Mouse (Mus musculus): ENCODE data around the gene Tbccd1. TPM values are rescaled to one million over a fixed set of nuclear protein-coding genes. Genes with fewer than 3 reads are reported as not detected.

Gene Tbccd1
- polyA plus RNA-seq, 1 experiment from 2014 or later: 36.0 TPM

DNA sequence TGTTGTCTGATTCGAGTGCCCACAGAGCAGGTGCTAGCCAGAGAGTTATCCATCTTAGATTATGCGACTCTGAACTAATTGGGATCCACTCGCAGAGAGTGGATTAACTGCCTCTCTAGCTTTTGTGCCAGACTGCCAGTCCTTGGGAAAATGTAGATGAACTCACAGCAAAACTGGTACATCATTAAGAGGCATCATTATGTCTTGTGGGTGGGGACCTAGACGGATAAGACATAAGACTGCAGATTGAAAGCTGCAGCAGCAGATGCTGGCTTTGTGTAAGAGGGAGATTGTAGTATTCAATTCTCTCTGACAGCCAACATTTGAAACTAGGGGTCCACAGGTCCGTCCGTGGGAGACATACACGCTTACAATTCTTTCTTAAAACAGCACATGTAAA is 54.7 kb downstream of the Tbccd1 start:
- Histone ChIP-seq H3K4me3 (ENCODE audit: low read length) (no peak overlapping the region), H3K9ac (ENCODE audit: low read depth, low read length) (no peak overlapping the region), H3K4me1 (ENCODE audit: control insufficient read depth, insufficient read depth, low read length) (0 out of 2 replicates have a peak, but pooled peaks cover 2% of the 10 kb centered on the region), H3K36me3 (ENCODE audit: control insufficient read depth, insufficient read depth, low read length) (no peaks in the 10 kb centered on the region), H3K27ac (ENCODE audit: low read depth, low read length) (no peak overlapping the region), H3K9me3 (ENCODE audit: control insufficient read depth, low read length) (no peaks in the 10 kb centered on the region), H3K4me2 (replicated peaks; ENCODE audit: low read depth, low read length) (no peak overlapping the region), H3K27me3 (ENCODE audit: control insufficient read depth, insufficient read depth, low read length) (no peaks in the 10 kb centered on the region)
- no peak for ATAC-seq (ENCODE audit: low FRiP score, low TSS enrichment)
- WGBS: 86% methylated on average over 7 of the region's 7 CpGs

- WGBS: 46% methylated on average over 5 of the region's 5 CpGs
- Histone ChIP-seq H3K4me3 (ENCODE audit: low read length) (no peak overlapping the region), H3K9me3 (ENCODE audit: control insufficient read depth, low read length) (no peaks in the 10 kb centered on the region), H3K27me3 (ENCODE audit: control insufficient read depth, insufficient read depth, low read length) (no peaks in the 10 kb centered on the region), H3K36me3 (ENCODE audit: control insufficient read depth, insufficient read depth, low read length) (no peaks in the 10 kb centered on the region), H3K4me1 (ENCODE audit: control insufficient read depth, insufficient read depth, low read length) (0 out of 2 replicates have a peak, but pooled peaks cover 2% of the 10 kb centered on the region), H3K27ac (ENCODE audit: low read depth, low read length) (no peak overlapping the region), H3K9ac (ENCODE audit: low read depth, low read length) (no peak overlapping the region), H3K4me2 (replicated peaks; ENCODE audit: low read depth, low read length) (no peak overlapping the region)
- no peak for ATAC-seq (ENCODE audit: low FRiP score, low TSS enrichment)
Observed at GRCm38 (mm10) chr16:22800849-22801109, 56.7 kb downstream of the Tbccd1 start.

DNA sequence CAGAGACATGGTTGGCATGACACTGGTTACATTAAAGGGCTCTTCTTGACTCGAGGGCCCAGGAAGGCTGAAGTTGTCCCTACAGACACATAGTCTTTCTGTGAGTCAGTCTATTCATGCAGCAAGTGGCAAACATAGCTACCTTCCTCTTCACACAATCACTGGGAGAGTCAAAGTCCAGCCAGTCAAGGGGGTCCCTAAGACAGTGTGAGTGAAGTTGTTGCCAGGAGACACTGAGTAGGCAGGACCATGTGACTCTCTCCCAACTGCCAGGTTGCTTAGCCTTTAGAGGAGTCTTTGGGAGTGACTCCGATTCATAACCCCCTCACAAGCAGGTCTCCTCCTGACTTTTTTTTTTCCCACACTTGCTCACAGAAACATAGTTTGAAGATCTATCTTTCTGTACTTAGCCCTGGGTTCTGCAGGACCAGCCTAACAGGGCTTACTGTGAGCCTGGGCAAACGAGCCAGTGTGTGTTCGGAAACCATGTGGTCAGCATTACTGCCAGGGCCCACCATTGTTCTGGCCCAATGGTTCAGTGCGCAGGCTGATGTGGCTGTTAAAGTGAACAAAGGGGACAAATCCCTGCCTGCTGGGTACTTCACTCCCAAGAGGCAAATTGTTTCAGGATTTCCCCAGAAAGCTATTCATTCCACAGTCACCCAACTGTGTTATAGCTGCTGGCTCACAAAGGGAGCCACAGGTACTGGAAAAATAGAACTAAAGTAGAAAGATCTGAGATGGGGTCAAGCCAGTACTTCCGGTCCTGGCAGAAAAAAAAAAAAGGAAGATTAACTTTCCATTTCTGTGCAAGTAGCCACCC is 57.2 kb downstream of the Tbccd1 start:
- Histone ChIP-seq H3K9ac (ENCODE audit: low read depth, low read length) (no peak overlapping the region), H3K36me3 (ENCODE audit: control insufficient read depth, insufficient read depth, low read length) (no peaks in the 10 kb centered on the region), H3K4me1 (ENCODE audit: control insufficient read depth, insufficient read depth, low read length) (0 out of 2 replicates have a peak, but pooled peaks cover 2% of the 10 kb centered on the region), H3K4me3 (ENCODE audit: low read length) (no peak overlapping the region), H3K9me3 (ENCODE audit: control insufficient read depth, low read length) (no peaks in the 10 kb centered on the region), H3K27ac (ENCODE audit: low read depth, low read length) (no peak overlapping the region), H3K27me3 (ENCODE audit: control insufficient read depth, insufficient read depth, low read length) (no peaks in the 10 kb centered on the region), H3K4me2 (replicated peaks; ENCODE audit: low read depth, low read length) (no peak overlapping the region)
- WGBS: 57% methylated on average over 6 of the region's 6 CpGs
- ATAC-seq (ENCODE audit: low FRiP score, low TSS enrichment): no peak

DNA sequence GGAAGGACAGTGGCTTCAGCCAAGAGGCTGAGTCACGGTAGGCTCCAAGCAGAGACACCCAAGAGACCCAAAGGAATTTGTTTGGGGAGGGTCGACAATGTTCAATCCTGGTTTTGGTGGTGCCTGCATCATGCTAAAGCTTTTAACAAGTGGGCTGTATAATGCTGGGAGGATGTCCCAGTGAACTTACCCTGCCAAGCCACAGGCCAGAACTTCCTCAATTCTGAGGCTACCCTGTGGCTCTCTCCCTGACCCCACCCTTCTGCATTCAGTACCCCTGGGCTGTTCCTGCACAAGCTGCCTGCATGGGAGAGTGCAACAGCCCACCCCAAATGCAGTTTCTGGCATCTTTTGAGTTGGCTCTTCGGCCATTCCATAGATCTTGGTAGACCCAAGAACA is 58.9 kb downstream of the Tbccd1 start:
- 83% methylated on average over 3 of the region's 3 CpGs for WGBS
- 0 out of 2 replicates have a peak, but pooled peaks cover 2% of the 10 kb centered on the region for H3K4me1 ChIP-seq (ENCODE audit: control insufficient read depth, insufficient read depth, low read length)
- no peak overlapping the region for H3K27ac ChIP-seq (ENCODE audit: low read depth, low read length)
- no peaks in the 10 kb centered on the region for H3K9me3 ChIP-seq (ENCODE audit: control insufficient read depth, low read length)
- no peak overlapping the region for H3K9ac ChIP-seq (ENCODE audit: low read depth, low read length)
- no peak for ATAC-seq (ENCODE audit: low FRiP score, low TSS enrichment)
- no peaks in the 10 kb centered on the region for H3K36me3 ChIP-seq (ENCODE audit: control insufficient read depth, insufficient read depth, low read length)
- no peak overlapping the region for H3K4me2 ChIP-seq (replicated peaks; ENCODE audit: low read depth, low read length)
- H3K4me3 ChIP-seq (ENCODE audit: low read length): no peak overlapping the region
- no peaks in the 10 kb centered on the region for H3K27me3 ChIP-seq (ENCODE audit: control insufficient read depth, insufficient read depth, low read length)

DNA sequence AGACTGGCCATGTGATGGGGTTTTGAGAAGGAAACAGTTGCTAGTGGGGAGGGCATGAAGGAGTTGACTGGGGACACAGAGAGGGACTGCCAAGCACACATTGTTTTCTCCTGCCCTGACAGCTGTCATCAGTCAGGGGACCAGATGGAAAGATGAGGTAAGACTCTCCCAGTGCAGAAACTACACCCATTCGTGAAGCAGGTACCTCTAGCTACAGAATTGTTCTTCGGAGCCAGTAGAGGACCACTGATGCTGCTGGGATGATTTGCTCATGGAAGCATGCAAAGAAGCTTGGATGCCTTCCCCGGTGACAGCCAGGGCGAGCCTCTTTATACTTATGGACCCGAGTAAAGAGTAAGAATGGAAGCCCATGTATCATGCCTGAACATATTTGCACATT is 59.9 kb downstream of the Tbccd1 start:
- no peak for ATAC-seq (ENCODE audit: low FRiP score, low TSS enrichment)
- 0 out of 2 replicates have a peak, but pooled peaks cover 2% of the 10 kb centered on the region for H3K4me1 ChIP-seq (ENCODE audit: control insufficient read depth, insufficient read depth, low read length)
- H3K27me3 ChIP-seq (ENCODE audit: control insufficient read depth, insufficient read depth, low read length): no peaks in the 10 kb centered on the region
- no peaks in the 10 kb centered on the region for H3K36me3 ChIP-seq (ENCODE audit: control insufficient read depth, insufficient read depth, low read length)
- no peak overlapping the region for H3K4me3 ChIP-seq (ENCODE audit: low read length)
- H3K4me2 ChIP-seq (replicated peaks; ENCODE audit: low read depth, low read length): no peak overlapping the region
- 86% methylated on average over 5 of the region's 5 CpGs for WGBS
- no peaks in the 10 kb centered on the region for H3K9me3 ChIP-seq (ENCODE audit: control insufficient read depth, low read length)
- H3K27ac ChIP-seq (ENCODE audit: low read depth, low read length): no peak overlapping the region
- H3K9ac ChIP-seq (ENCODE audit: low read depth, low read length): no peak overlapping the region

DNA sequence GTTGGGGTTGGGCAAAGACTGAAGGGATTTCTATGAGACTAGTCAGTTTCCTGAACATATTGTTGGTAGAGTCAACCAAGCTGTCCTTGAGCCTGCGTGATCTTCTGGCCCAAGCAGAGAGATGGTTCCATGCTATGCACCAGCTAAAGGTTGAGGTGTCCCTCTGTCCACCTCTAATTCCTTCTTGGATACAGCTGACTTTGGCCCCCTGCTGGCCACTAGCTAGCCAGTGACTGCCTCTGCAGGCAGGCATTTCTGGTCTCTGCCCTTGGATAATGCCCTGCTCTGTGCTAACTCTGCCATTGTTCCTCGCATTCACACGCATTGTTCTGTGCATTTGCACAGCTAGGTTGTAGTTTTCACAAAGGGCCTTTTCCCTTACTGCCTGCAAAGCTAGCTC is 62.0 kb downstream of the Tbccd1 start:
- Histone ChIP-seq H3K27ac (ENCODE audit: low read depth, low read length) (no peak overlapping the region), H3K27me3 (ENCODE audit: control insufficient read depth, insufficient read depth, low read length) (no peaks in the 10 kb centered on the region), H3K4me2 (replicated peaks; ENCODE audit: low read depth, low read length) (no peak overlapping the region), H3K36me3 (ENCODE audit: control insufficient read depth, insufficient read depth, low read length) (no peaks in the 10 kb centered on the region), H3K4me3 (ENCODE audit: low read length) (no peak overlapping the region), H3K4me1 (ENCODE audit: control insufficient read depth, insufficient read depth, low read length) (0 out of 2 replicates have a peak, but pooled peaks cover 2% of the 10 kb centered on the region), H3K9me3 (ENCODE audit: control insufficient read depth, low read length) (no peaks in the 10 kb centered on the region), H3K9ac (ENCODE audit: low read depth, low read length) (no peak overlapping the region)
- 91% methylated on average over 3 of the region's 3 CpGs for WGBS
- ATAC-seq (ENCODE audit: low FRiP score, low TSS enrichment): no peak

DNA sequence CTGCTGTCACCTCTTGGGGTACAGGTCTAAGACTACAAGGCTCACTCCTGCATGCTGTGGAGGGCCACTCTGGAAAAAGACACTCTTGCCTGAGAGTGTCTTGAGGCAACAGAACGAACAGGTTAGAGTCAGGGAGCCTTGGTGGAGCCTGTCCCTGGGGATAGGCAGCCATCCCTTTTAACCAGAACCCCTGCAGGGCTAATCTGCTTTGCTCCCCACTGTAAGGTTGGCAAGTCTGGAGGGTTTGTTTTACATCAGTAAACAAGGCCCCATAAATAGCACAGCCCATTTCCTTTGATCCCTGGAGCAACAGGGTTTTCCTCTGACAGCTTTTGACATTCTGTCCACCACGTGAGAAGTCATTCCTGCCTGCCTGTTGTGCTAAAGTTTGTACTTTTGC is 66.2 kb downstream of the Tbccd1 start:
- WGBS: 13% methylated on average over 2 of the region's 2 CpGs
- Histone ChIP-seq H3K4me2 (replicated peaks; ENCODE audit: low read depth, low read length) (no peak overlapping the region), H3K4me1 (ENCODE audit: control insufficient read depth, insufficient read depth, low read length) (no peaks in the 10 kb centered on the region), H3K9ac (ENCODE audit: low read depth, low read length) (no peak overlapping the region), H3K9me3 (ENCODE audit: control insufficient read depth, low read length) (no peaks in the 10 kb centered on the region), H3K4me3 (ENCODE audit: low read length) (no peak overlapping the region), H3K36me3 (ENCODE audit: control insufficient read depth, insufficient read depth, low read length) (no peaks in the 10 kb centered on the region), H3K27ac (ENCODE audit: low read depth, low read length) (no peak overlapping the region), H3K27me3 (ENCODE audit: control insufficient read depth, insufficient read depth, low read length) (no peaks in the 10 kb centered on the region)
- no peak for ATAC-seq (ENCODE audit: low FRiP score, low TSS enrichment)

DNA sequence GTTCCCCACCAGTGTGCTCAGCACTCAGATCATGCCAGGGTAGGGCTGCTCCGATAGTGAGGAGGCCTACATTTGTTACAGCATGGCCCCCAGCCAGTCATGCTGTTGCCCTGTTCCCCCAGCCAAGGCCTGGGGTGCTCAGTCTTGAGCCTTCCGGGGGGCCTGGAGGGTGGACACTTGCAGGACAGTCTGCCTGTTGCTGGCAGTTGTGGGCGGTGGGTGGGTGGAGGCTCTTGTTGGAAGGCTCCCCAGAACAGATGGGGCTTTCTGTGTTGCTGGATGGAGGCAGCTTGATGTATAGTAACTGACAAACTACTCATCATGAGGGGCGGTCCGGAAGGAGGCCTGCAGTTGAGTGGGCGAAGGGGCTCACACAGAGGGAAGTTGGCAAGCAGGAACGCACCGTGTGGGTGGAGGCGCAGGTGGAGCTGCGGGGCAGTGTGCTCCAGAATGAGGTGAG is 67.5 kb downstream of the Tbccd1 start:
- H3K4me3 ChIP-seq (ENCODE audit: low read length): no peak overlapping the region
- no peak overlapping the region for H3K9ac ChIP-seq (ENCODE audit: low read depth, low read length)
- ATAC-seq (ENCODE audit: low FRiP score, low TSS enrichment): no peak

GRCm38 (mm10) chr16:22782686-22783085 is 74.8 kb downstream of the Tbccd1 start:
- H3K36me3 ChIP-seq (ENCODE audit: control insufficient read depth, insufficient read depth, low read length): no peaks in the 10 kb centered on the region
- H3K4me3 ChIP-seq (ENCODE audit: low read length): no peak overlapping the region
- no peak for ATAC-seq (ENCODE audit: low FRiP score, low TSS enrichment)
- no peak overlapping the region for H3K9ac ChIP-seq (ENCODE audit: low read depth, low read length)
- WGBS: 87% methylated on average over 5 of the region's 5 CpGs
- H3K9me3 ChIP-seq (ENCODE audit: control insufficient read depth, low read length): no peaks in the 10 kb centered on the region
- H3K4me1 ChIP-seq (ENCODE audit: control insufficient read depth, insufficient read depth, low read length): no peaks in the 10 kb centered on the region
- no peaks in the 10 kb centered on the region for H3K27me3 ChIP-seq (ENCODE audit: control insufficient read depth, insufficient read depth, low read length)
- no peak overlapping the region for H3K27ac ChIP-seq (ENCODE audit: low read depth, low read length)
- no peak overlapping the region for H3K4me2 ChIP-seq (replicated peaks; ENCODE audit: low read depth, low read length)

More for the DNA sequence above, 67.5 kb downstream of the Tbccd1 start:
- no peak overlapping the region for H3K4me2 ChIP-seq (replicated peaks; ENCODE audit: low read depth, low read length)
- no peak overlapping the region for H3K27ac ChIP-seq (ENCODE audit: low read depth, low read length)
- 51% methylated on average over 10 of the region's 10 CpGs for WGBS
- no peaks in the 10 kb centered on the region for H3K36me3 ChIP-seq (ENCODE audit: control insufficient read depth, insufficient read depth, low read length)
- no peaks in the 10 kb centered on the region for H3K27me3 ChIP-seq (ENCODE audit: control insufficient read depth, insufficient read depth, low read length)
- H3K4me1 ChIP-seq (ENCODE audit: control insufficient read depth, insufficient read depth, low read length): no peaks in the 10 kb centered on the region
- no peaks in the 10 kb centered on the region for H3K9me3 ChIP-seq (ENCODE audit: control insufficient read depth, low read length)
